Mouse (Mus musculus) forebrain, embryonic 12.5 days (tissue): ENCODE data around the gene Itsn1. TPM values are rescaled to one million over a fixed set of nuclear protein-coding genes. Genes with fewer than 3 reads are reported as not detected.
A peak's percentile ranks its signal among the peaks of the same experiment; 100 is the strongest.

ENCODE experiments used
- ATAC-seq: fragments of 200-750 bp; cut with Nextera tagmentation; 2 replicates; pipeline ENCODE4 v1.8.0; 2017; ENCODE audit warnings: moderate TSS enrichment; ENCODE audit not compliant: low FRiP score
- H3K27ac ChIP-seq: fragments of 300-500 bp; sonication (generic); 2 replicates; pipeline ENCODE4 v1.5.1; 2016; ENCODE audit warnings: mild to moderate bottlenecking
- H3K27me3 ChIP-seq: fragments of 300-500 bp; sonication (generic); 2 replicates; pipeline ENCODE4 v1.6.1; 2016; ENCODE audit warnings: mild to moderate bottlenecking
- H3K36me3 ChIP-seq: fragments of 300-500 bp; sonication (generic); replicated peaks from 2 replicates; pipeline ENCODE4 v1.6.1; 2016; ENCODE audit warnings: mild to moderate bottlenecking
- H3K4me1 ChIP-seq: fragments of 300-500 bp; sonication (generic); 2 replicates; pipeline ENCODE4 v1.6.1; 2016
- H3K4me2 ChIP-seq: fragments of 300-500 bp; sonication (generic); 2 replicates; pipeline ENCODE4 v1.6.1; 2016; ENCODE audit warnings: mild to moderate bottlenecking, moderate library complexity
- H3K4me3 ChIP-seq: fragments of 300-500 bp; sonication (generic); replicated peaks from 2 replicates; pipeline ENCODE4 v1.5.1; 2016; ENCODE audit warnings: mild to moderate bottlenecking
- H3K9ac ChIP-seq: fragments of 300-500 bp; sonication (generic); 2 replicates; pipeline ENCODE4 v1.6.1; 2016; ENCODE audit warnings: mild to moderate bottlenecking
- H3K9me3 ChIP-seq: fragments of 300-500 bp; sonication (generic); 2 replicates; pipeline ENCODE4 v1.6.1; 2016
- whole genome bisulfite sequencing: fragments of 180-500 bp; shearing (Covaris S2); methylation state at CpG from one replicate; pipeline ENCODE4 v1.1.7; 2016; 5-methylcytosine and 5-hydroxymethylcytosine counted together
- polyA plus RNA-seq: library from polyadenylated mRNA; unstranded; fragments of >200 nt; fragmentation: Nextera tagmentation; extraction: Ambion mirVana; gene quantifications from 2 replicates; pipeline ENCODE4 v1.2.1, GENCODE M21; 2016

Itsn1 gene
- polyA plus RNA-seq, 1 experiment from 2014 or later = 65.4 TPM

DNA sequence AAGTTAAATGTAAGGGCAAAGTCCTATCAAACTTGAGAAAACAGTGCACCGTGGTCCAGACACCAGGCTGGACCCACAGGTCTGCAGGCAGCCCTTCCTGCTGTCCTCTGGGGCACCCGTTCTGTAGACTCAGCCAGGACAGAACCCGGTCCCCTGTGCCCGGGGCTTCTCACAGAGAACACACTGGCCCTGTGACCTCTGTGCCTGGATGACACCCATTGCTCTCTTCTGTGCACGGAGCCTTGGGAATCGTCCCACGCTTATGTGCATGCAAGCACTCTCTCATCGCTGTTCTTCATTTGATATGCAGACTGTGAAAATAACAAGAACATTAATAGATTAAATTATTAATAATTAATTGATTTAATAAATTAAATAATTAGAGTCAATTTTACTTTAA is 130.9 kb downstream of the Itsn1 start:
- Histone ChIP-seq H3K4me1 (no peaks in the 10 kb centered on the region), H3K4me2 (no peak overlapping the region), H3K9ac (no peak overlapping the region), H3K4me3 (no peak overlapping the region), H3K27ac (no peak overlapping the region), H3K36me3 (peaks cover 64% of the 10 kb centered on the region), H3K9me3 (no peaks in the 10 kb centered on the region), H3K27me3 (no peaks in the 10 kb centered on the region)
- 90% methylated on average over 8 of the region's 8 CpGs for WGBS
- ATAC-seq = no peak

- H3K4me1 ChIP-seq = no peaks in the 10 kb centered on the region
- no peaks in the 10 kb centered on the region for H3K27me3 ChIP-seq
- peaks cover 65% of the 10 kb centered on the region for H3K36me3 ChIP-seq
- H3K4me2 ChIP-seq = no peak overlapping the region
- H3K4me3 ChIP-seq = no peak overlapping the region
- H3K9ac ChIP-seq = no peak overlapping the region
- WGBS = 85% methylated on average over 14 of the region's 14 CpGs
- no peak for ATAC-seq
- H3K27ac ChIP-seq = no peak overlapping the region
- H3K9me3 ChIP-seq = no peaks in the 10 kb centered on the region
Measured at GRCm38 (mm10) chr16:91860471-91861125, 131.5 kb downstream of the Itsn1 start.

DNA sequence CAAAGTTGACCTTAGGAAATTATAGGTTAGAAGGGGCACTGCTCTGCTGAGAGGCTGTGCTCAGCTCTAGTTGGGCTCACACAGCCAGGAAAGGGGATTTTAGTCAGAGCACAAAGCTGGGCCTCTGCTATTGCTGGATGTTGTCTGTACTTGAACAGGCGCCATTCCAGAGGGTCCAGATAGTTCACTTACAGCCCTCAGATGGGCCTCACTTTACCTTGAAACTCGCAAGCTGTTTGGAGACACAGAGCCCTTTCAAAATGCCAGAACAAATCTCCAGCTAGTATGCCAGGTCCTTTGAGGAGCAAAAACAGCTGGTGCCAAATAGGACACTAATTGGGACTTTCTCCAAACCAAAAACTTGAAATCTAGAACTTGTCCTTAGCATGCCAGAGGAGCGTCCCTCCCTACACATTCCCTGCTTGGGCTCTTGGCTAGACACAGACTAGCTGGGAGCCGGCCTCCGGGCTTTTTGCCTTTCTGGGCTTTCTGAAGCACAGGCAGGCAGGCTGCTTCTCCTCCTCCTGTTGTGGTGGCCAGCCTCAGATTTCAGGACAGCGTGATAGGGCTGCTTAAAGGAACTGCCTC is 132.8 kb downstream of the Itsn1 start:
- no peak for ATAC-seq
- no peak overlapping the region for H3K4me3 ChIP-seq
- no peaks in the 10 kb centered on the region for H3K9me3 ChIP-seq
- peaks cover 62% of the 10 kb centered on the region for H3K36me3 ChIP-seq
- H3K4me2 ChIP-seq = no peak overlapping the region
- H3K9ac ChIP-seq = no peak overlapping the region
- WGBS = 83% methylated on average over 6 of the region's 6 CpGs
- no peaks in the 10 kb centered on the region for H3K27me3 ChIP-seq
- H3K27ac ChIP-seq = no peak overlapping the region
- H3K4me1 ChIP-seq = no peaks in the 10 kb centered on the region

DNA sequence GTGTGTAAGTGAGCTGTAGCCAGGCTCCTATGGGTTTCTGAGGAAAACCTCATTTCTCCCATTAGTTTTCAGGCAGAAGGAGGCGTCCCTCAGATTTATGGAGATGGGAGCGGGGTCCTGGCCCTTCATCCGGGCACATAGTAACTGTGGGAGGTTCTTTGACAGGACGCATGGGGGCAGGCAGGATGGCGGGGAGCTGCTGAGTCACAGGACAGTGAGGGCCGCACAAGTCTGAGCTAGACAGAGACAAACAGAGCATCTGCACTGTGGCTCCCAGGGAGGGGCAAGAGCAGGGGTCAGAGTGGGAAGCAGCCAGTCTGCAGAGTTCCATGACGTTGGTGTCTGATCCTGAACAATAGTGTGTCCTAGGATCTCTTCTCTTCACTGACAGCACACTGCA is 133.8 kb downstream of the Itsn1 start:
- WGBS = 78% methylated on average over 7 of the region's 7 CpGs
- H3K4me3 ChIP-seq = no peak overlapping the region
- H3K36me3 ChIP-seq = peaks cover 61% of the 10 kb centered on the region
- ATAC-seq = no peak
- no peak overlapping the region for H3K9ac ChIP-seq
- H3K27me3 ChIP-seq = no peaks in the 10 kb centered on the region
- no peak overlapping the region for H3K27ac ChIP-seq
- H3K4me2 ChIP-seq = no peak overlapping the region
- H3K4me1 ChIP-seq = no peaks in the 10 kb centered on the region
- H3K9me3 ChIP-seq = no peaks in the 10 kb centered on the region

DNA sequence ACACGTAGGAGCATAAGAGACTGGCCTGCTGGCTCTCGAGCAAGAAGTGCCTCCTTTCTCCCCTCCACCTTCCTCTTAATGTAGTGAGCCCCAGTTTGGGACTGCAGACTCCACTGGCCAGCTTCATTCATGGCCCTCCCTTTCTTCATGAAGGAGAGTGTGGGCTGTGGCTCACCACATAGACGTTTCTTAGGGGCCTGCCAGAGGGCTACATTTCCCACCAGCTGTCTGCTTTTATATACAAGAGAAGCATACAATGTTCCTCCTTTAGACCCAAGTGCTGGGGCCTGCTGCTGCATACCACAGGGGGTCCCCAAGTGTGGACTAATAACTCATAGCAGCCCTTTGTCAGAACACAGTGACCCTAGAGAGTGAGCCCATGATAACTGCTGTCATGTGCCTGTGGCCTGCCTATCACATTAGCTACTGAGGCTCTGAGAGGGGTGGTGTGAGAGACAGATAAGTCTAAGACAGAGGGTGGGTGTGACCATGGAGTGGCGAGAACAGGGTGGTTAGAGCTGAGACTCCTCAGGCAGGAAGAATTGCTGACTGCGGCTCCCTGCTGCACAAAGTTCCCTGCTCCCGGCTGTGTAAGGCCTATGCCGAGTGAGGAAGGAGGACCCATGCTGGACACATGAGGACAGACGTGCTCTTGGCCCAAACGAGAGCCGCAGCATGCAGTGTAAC is 135.7 kb downstream of the Itsn1 start:
- Histone ChIP-seq H3K4me2 (no peak overlapping the region), H3K9ac (no peak overlapping the region), H3K4me3 (no peak overlapping the region), H3K27ac (no peak overlapping the region; the same call in 1 of the 2 replicates), H3K36me3 (peaks cover 71% of the 10 kb centered on the region), H3K4me1 (no peaks in the 10 kb centered on the region), H3K27me3 (no peaks in the 10 kb centered on the region), H3K9me3 (no peaks in the 10 kb centered on the region)
- 85% methylated on average over 10 of the region's 10 CpGs for WGBS
- no peak for ATAC-seq

DNA sequence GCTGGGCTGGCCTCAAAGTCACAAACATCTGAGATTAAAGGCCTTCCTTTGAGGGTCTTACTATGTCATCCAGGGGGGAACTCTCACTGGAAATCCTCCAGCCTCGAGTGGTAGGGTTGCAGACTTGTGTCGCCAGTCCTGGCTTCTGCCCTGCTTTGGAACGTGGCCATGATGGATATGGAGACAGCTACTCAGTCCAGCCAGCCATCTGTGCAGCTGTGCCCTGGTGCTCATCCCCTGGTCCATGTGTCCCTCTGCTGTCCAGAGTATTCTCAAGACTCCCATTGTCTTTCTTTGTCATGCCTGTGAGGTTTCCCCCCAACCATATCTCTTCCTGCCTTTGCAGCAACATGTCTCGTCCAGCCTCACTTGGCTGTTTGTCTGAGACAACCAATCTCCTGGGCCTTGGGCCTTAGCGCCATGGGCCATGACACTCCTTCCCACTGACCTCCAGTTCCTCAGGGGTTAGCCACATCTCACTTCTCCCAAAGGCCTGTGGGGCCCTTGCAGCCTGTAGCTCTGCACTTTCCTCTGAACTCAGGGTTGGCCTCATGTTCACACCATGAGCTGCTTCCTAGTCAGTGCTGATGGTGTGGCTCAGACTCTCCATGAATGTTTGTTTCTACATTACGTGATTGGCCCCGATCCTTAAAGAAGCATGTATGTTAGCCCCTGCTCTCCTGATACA is 136.6 kb downstream of the Itsn1 start:
- 88% methylated on average over 7 of the region's 7 CpGs for WGBS
- Histone ChIP-seq H3K36me3 (peaks cover 79% of the 10 kb centered on the region), H3K9me3 (no peaks in the 10 kb centered on the region), H3K9ac (no peak overlapping the region), H3K27me3 (no peaks in the 10 kb centered on the region), H3K4me2 (no peak overlapping the region), H3K27ac (no peak overlapping the region), H3K4me1 (no peaks in the 10 kb centered on the region), H3K4me3 (no peak overlapping the region)
- no peak for ATAC-seq

- no peak overlapping the region for H3K4me2 ChIP-seq
- 91% methylated on average over 5 of the region's 5 CpGs for WGBS
- no peaks in the 10 kb centered on the region for H3K9me3 ChIP-seq
- H3K9ac ChIP-seq = no peak overlapping the region
- H3K36me3 ChIP-seq = peaks cover 82% of the 10 kb centered on the region
- H3K27ac ChIP-seq = no peak overlapping the region
- ATAC-seq = no peak
- no peak overlapping the region for H3K4me3 ChIP-seq
- no peaks in the 10 kb centered on the region for H3K27me3 ChIP-seq
- no peaks in the 10 kb centered on the region for H3K4me1 ChIP-seq
Measured at GRCm38 (mm10) chr16:91866258-91866634, 137.2 kb downstream of the Itsn1 start.

GRCm38 (mm10) chr16:91867672-91868071 is 138.6 kb downstream of the Itsn1 start:
- peaks cover 82% of the 10 kb centered on the region for H3K36me3 ChIP-seq
- 0 out of 2 replicates have a peak overlapping the region, but pooled peaks have one; percentile 43 for H3K27ac ChIP-seq
- H3K4me3 ChIP-seq = no peak overlapping the region
- H3K9ac ChIP-seq = no peak overlapping the region
- H3K27me3 ChIP-seq = no peaks in the 10 kb centered on the region
- no peaks in the 10 kb centered on the region for H3K4me1 ChIP-seq
- no peak for ATAC-seq
- no peak overlapping the region for H3K4me2 ChIP-seq
- no peaks in the 10 kb centered on the region for H3K9me3 ChIP-seq
- WGBS = 91% methylated on average over 8 of the region's 8 CpGs

DNA sequence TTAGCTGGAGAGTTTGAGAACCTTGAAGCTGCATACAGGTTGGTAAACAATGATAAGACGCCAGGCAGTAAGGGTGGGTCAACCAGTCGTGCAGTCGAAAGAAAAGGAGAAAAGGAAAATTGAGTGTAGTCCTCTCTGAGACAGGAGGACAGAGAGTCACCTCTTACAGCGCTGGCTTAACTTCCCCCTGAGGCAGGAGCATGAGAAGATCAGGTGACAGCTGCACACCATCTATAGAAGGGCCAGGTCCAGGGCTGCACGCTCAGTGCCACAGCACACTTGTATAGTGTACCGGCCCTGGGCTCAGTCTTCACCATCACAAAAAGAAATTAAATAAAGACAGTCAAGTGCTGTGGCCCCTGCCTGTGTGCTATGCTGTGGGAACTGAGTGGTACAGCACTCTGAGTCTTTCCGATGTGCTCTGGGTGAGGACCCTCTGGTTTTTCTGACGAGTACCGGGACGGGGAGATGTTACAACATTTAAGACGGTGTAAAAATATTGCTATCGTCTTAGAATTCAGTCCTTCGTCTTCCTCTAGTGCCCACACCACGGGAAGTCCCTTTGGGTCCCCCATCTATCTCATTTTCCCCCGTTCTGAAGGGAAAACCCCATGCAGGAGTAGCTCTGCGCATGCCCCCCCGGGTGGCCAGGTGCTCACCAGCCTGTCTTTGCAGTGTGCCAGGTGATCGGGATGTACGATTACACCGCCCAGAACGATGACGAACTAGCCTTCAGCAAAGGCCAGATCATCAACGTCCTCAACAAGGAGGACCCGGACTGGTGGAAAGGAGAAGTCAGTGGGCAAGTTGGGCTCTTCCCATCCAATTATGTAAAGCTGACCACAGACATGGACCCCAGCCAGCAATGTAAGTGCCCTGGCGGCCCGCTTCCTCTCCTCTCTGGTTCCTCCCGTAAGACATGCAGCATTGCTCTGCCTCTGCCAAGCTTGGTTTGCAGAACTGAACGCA is 140.1 kb downstream of the Itsn1 start:
- H3K9ac ChIP-seq = no peak overlapping the region
- H3K36me3 ChIP-seq = peaks cover 74% of the 10 kb centered on the region
- no peak overlapping the region for H3K4me3 ChIP-seq
- no peaks in the 10 kb centered on the region for H3K27me3 ChIP-seq
- H3K4me2 ChIP-seq = no peak overlapping the region
- H3K4me1 ChIP-seq = no peaks in the 10 kb centered on the region
- WGBS = 92% methylated on average over 28 of the region's 28 CpGs
- no peak for ATAC-seq
- H3K9me3 ChIP-seq = no peaks in the 10 kb centered on the region
- H3K27ac ChIP-seq = no peak overlapping the region

DNA sequence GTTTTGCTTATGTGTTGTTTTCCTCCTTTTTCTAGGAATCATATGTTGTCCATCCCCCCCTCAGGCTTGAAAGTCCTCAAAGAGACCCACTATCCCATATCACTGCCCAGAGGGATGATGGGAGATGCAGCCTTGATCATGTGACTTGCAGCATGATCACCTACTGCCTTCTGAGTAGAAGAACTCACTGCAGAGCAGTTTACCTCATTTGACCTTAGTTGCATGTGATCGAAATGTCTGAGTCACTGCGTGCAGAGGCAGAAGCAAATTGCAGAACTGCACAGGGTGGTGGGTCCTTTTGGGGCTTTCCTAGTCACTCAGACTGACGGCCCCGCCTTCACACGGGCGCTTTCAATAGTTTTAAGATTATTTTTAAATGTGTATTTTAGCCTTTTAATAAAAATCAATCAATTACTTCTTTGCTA is 141.1 kb downstream of the Itsn1 start:
- Histone ChIP-seq H3K27ac (no peak overlapping the region), H3K36me3 (peaks cover 68% of the 10 kb centered on the region), H3K9ac (no peak overlapping the region), H3K9me3 (no peaks in the 10 kb centered on the region), H3K4me3 (no peak overlapping the region), H3K4me2 (no peak overlapping the region), H3K4me1 (no peaks in the 10 kb centered on the region), H3K27me3 (no peaks in the 10 kb centered on the region)
- no peak for ATAC-seq
- 96% methylated on average over 6 of the region's 6 CpGs for WGBS

DNA sequence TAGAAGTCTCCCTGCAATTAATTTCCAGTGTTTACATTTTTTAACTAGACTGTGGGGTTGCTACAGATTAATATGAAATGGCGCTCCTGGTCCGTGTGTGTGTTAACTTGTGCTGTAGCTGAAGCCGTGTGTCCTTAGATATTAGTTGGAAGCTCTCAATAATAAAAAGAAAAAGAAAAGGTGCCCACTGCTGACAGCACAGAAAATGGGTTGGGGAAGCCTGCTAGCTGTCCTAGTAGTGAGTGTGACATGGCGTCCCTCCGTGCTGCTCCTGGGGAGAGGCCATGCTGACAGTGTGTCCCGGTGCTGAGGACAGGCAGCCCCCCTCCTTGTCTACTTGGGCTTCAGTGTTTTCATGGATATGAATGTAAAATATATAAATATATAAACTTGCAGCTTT is 142.1 kb downstream of the Itsn1 start:
- ATAC-seq = no peak

More for the DNA sequence above, 142.1 kb downstream of the Itsn1 start:
- Histone ChIP-seq H3K27me3 (no peaks in the 10 kb centered on the region), H3K4me1 (no peaks in the 10 kb centered on the region), H3K4me3 (no peak overlapping the region), H3K4me2 (no peak overlapping the region), H3K36me3 (peaks cover 59% of the 10 kb centered on the region), H3K9ac (no peak overlapping the region), H3K9me3 (no peaks in the 10 kb centered on the region), H3K27ac (no peak overlapping the region)
- 96% methylated on average over 6 of the region's 6 CpGs for WGBS
